Mouse (Mus musculus): ENCODE data around the gene Tmpo. TPM values are rescaled to one million over a fixed set of nuclear protein-coding genes. Genes with fewer than 3 reads are reported as not detected.

Gene Tmpo
- polyA plus RNA-seq, 1 experiment from 2014 or later: 320 TPM

DNA sequence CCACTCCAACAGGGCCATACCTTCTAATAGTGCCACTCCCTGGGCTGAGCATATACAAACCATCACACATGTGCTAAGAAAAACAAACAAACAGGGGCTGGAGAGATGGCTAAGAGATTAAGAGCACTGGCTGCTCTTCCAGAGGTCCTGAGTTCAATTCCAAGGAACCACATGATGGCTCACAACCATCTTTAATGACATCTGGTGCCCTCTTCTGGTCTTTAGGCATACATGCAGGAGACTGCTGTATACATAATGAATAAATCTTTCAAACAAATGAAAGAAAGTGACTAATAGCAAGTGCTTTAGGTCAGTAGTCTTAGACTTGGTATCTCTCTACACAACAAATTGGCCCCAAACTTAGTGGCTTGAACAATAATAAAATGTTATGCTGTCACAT, 26.2 kb upstream of the Tmpo start:
- no peak overlapping the region for H3K27ac ChIP-seq (ENCODE audit: low read depth, low read length)
- ATAC-seq (ENCODE audit: low FRiP score): no peak
- H3K36me3 ChIP-seq (ENCODE audit: control insufficient read depth, insufficient read depth, low read length): no peaks in the 10 kb centered on the region
- H3K4me1 ChIP-seq (replicated peaks; ENCODE audit: control insufficient read depth, insufficient read depth, low read length): no peaks in the 10 kb centered on the region
- no peaks in the 10 kb centered on the region for H3K9me3 ChIP-seq (ENCODE audit: control insufficient read depth, low read length)
- DNase-seq (ENCODE audit: low spot score): no peak
- no peak overlapping the region for H3K4me2 ChIP-seq (replicated peaks; ENCODE audit: low read depth, low read length)
- H3K27me3 ChIP-seq (ENCODE audit: control insufficient read depth, insufficient read depth, low read length): no peaks in the 10 kb centered on the region
- H3K4me3 ChIP-seq (ENCODE audit: low read depth, low read length): no peak overlapping the region
- no peak overlapping the region for H3K9ac ChIP-seq (ENCODE audit: low read depth, low read length)

DNA sequence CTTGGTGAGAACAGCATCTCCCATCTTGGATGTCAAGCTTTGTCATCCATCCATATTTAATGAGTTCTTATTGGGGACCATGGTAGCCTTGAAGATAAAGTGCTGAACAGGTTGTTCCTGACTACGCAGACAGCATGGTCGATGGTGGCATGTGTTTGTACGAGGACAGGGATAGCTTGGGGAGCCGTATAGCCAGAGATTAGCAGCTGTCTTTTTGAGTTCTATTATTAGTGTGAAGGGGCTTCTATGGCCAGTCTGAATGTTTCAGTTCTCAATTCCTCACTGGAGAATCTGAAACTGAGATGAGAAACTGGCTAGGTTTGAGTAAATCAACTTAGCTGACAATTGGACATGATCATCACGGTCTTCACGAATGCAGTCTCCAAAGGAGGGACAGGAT, 24.5 kb upstream of the Tmpo start:
- Histone ChIP-seq H3K4me2 (replicated peaks; ENCODE audit: low read depth, low read length) (no peak overlapping the region), H3K9me3 (ENCODE audit: control insufficient read depth, low read length) (no peaks in the 10 kb centered on the region), H3K4me3 (ENCODE audit: low read depth, low read length) (no peak overlapping the region), H3K9ac (ENCODE audit: low read depth, low read length) (no peak overlapping the region), H3K36me3 (ENCODE audit: control insufficient read depth, insufficient read depth, low read length) (no peaks in the 10 kb centered on the region), H3K27me3 (ENCODE audit: control insufficient read depth, insufficient read depth, low read length) (no peaks in the 10 kb centered on the region), H3K4me1 (replicated peaks; ENCODE audit: control insufficient read depth, insufficient read depth, low read length) (no peaks in the 10 kb centered on the region), H3K27ac (ENCODE audit: low read depth, low read length) (no peak overlapping the region)
- 95% methylated on average over 6 of the region's 6 CpGs for WGBS
- no peak for ATAC-seq (ENCODE audit: low FRiP score)
- DNase-seq (ENCODE audit: low spot score): no peak

DNA sequence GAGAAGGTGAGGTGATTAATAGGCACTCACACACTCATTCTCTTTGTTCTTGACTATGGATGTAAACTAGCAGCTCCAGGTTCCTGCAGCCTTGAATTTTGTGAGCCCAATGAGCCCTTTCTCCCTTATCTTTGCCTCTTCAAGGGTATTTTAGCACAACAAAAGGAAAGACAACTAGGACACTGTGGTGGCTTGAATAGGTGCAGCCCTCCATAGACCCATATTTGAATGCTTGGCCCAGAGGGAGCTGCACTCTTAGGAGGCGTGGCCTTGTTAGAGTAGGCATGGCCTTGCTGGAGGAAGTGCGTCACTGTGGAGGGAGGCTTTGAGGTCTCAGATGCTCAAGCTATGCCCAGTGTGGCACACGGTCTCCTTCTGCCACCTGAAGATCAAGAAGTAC, 19.5 kb upstream of the Tmpo start:
- no peak overlapping the region for H3K9ac ChIP-seq (ENCODE audit: low read depth, low read length)
- no peak for ATAC-seq (ENCODE audit: low FRiP score)
- WGBS: 91% methylated on average over 3 of the region's 3 CpGs
- no peak overlapping the region for H3K27ac ChIP-seq (ENCODE audit: low read depth, low read length)
- H3K27me3 ChIP-seq (ENCODE audit: control insufficient read depth, insufficient read depth, low read length): no peaks in the 10 kb centered on the region
- DNase-seq (ENCODE audit: low spot score): no peak
- no peaks in the 10 kb centered on the region for H3K9me3 ChIP-seq (ENCODE audit: control insufficient read depth, low read length)
- H3K4me3 ChIP-seq (ENCODE audit: low read depth, low read length): no peak overlapping the region
- H3K36me3 ChIP-seq (ENCODE audit: control insufficient read depth, insufficient read depth, low read length): no peaks in the 10 kb centered on the region
- no peak overlapping the region for H3K4me2 ChIP-seq (replicated peaks; ENCODE audit: low read depth, low read length)
- H3K4me1 ChIP-seq (replicated peaks; ENCODE audit: control insufficient read depth, insufficient read depth, low read length): no peaks in the 10 kb centered on the region

DNA sequence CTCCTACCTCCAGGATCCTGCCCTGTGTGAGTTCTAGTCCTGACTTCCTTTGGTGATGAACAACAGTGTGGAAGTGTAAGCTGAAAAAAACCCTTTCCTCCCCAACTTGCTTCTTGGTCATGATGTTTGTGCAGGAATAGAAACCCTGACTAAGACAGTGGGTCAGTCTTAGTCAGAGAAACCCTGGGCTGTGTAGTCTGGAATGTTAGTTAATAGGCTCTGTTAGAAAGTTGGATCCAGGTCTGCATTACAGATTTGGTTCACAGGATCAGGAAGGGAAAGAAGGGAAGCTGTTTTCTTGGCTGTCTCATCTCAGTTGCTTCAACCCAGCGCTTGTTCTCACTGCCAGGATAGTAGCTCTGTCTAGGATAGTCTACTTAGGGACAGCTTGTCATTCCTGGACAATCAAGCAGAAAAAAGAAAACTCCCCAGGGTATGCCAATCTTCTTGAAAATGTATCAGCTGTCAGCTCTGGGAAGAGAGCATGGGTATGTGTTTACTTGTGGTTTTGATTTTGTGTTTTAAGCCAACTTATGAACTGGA, 18.2 kb upstream of the Tmpo start:
- DNase-seq (ENCODE audit: low spot score): no peak
- no peaks in the 10 kb centered on the region for H3K27me3 ChIP-seq (ENCODE audit: control insufficient read depth, insufficient read depth, low read length)
- H3K4me3 ChIP-seq (ENCODE audit: low read depth, low read length): no peak overlapping the region
- no peak overlapping the region for H3K4me2 ChIP-seq (replicated peaks; ENCODE audit: low read depth, low read length)
- no peaks in the 10 kb centered on the region for H3K9me3 ChIP-seq (ENCODE audit: control insufficient read depth, low read length)
- H3K4me1 ChIP-seq (replicated peaks; ENCODE audit: control insufficient read depth, insufficient read depth, low read length): no peaks in the 10 kb centered on the region
- 83% methylated on average over 1 of the region's 1 CpGs for WGBS
- no peak overlapping the region for H3K9ac ChIP-seq (ENCODE audit: low read depth, low read length)
- H3K27ac ChIP-seq (ENCODE audit: low read depth, low read length): no peak overlapping the region
- H3K36me3 ChIP-seq (ENCODE audit: control insufficient read depth, insufficient read depth, low read length): no peaks in the 10 kb centered on the region
- ATAC-seq (ENCODE audit: low FRiP score): no peak

DNA sequence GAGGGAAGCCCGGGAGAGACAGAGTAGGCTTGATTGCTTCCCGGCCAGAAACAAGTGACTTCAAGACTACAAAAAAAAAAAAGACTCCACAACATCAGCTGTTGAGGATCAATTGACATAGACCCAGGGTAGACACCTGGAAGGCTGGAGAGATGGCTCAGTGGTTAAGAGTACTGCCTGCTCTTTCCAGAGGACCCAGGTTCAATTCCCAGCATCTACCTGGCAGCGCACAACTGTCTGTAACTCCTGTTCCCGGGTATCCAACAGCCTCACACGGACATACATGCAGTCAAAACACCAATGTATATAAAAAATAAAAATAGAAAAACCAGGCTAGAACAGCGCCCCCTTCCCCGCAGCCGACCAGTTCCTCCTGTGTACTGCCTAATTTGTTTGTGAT, 16.6 kb upstream of the Tmpo start:
- no peak overlapping the region for H3K9ac ChIP-seq (ENCODE audit: low read depth, low read length)
- H3K4me2 ChIP-seq (replicated peaks; ENCODE audit: low read depth, low read length): no peak overlapping the region
- no peaks in the 10 kb centered on the region for H3K36me3 ChIP-seq (ENCODE audit: control insufficient read depth, insufficient read depth, low read length)
- DNase-seq (ENCODE audit: low spot score) (no peak), ATAC-seq (ENCODE audit: low FRiP score) (no peak)
- H3K9me3 ChIP-seq (ENCODE audit: control insufficient read depth, low read length): no peaks in the 10 kb centered on the region
- 91% methylated on average over 8 of the region's 8 CpGs for WGBS
- H3K4me3 ChIP-seq (ENCODE audit: low read depth, low read length): no peak overlapping the region
- no peaks in the 10 kb centered on the region for H3K27me3 ChIP-seq (ENCODE audit: control insufficient read depth, insufficient read depth, low read length)
- H3K27ac ChIP-seq (ENCODE audit: low read depth, low read length): no peak overlapping the region
- no peaks in the 10 kb centered on the region for H3K4me1 ChIP-seq (replicated peaks; ENCODE audit: control insufficient read depth, insufficient read depth, low read length)

DNA sequence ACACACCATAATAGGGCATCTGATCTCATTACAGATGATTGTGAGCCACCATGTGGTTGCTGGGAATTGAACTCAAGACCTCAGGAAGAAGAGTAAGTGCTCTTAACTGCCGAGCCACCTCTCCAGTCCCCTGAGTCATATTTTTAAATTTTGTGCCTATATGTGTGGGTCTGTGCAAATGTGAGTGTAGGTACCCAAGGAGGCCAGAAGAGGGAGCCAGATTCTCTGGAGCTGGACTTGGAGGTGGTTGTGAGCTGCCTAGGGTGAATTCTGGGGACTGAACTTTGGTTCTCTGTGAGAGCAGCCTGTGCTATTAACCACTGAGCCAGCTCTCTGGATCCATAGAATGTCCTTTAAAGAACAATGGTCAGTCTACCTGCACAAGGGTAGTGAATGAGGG, 15.7 kb upstream of the Tmpo start:
- Histone ChIP-seq H3K4me1 (replicated peaks; ENCODE audit: control insufficient read depth, insufficient read depth, low read length) (no peaks in the 10 kb centered on the region), H3K4me2 (replicated peaks; ENCODE audit: low read depth, low read length) (no peak overlapping the region), H3K9me3 (ENCODE audit: control insufficient read depth, low read length) (no peaks in the 10 kb centered on the region), H3K27me3 (ENCODE audit: control insufficient read depth, insufficient read depth, low read length) (no peaks in the 10 kb centered on the region), H3K9ac (ENCODE audit: low read depth, low read length) (no peak overlapping the region), H3K27ac (ENCODE audit: low read depth, low read length) (no peak overlapping the region), H3K4me3 (ENCODE audit: low read depth, low read length) (no peak overlapping the region), H3K36me3 (ENCODE audit: control insufficient read depth, insufficient read depth, low read length) (no peaks in the 10 kb centered on the region)
- 93% methylated on average over 1 of the region's 1 CpGs for WGBS
- no peak for DNase-seq (ENCODE audit: low spot score)
- ATAC-seq (ENCODE audit: low FRiP score): no peak

DNA sequence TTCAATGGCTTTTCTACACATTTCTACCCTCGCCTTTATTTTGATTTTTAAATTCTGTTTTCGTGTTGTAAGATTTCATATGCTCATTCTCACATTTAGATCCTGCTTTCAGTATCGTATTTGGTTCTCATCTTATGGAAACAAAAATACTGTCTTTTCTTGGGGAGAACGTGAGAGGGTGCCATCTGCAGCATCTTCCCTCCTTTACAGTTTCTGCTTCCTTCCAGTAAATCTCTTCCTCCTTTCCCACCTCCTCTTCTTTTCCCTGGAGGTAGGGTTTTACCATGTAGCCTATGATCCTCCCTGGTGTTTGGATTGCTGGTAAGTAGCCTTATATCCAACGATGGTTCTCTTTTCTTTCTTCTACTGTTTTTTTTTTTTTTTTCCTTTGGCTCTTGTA, 14.6 kb upstream of the Tmpo start:
- H3K9me3 ChIP-seq (ENCODE audit: control insufficient read depth, low read length): no peaks in the 10 kb centered on the region
- H3K4me1 ChIP-seq (replicated peaks; ENCODE audit: control insufficient read depth, insufficient read depth, low read length): no peaks in the 10 kb centered on the region
- H3K4me3 ChIP-seq (ENCODE audit: low read depth, low read length): no peak overlapping the region
- DNase-seq (ENCODE audit: low spot score): no peak
- H3K27me3 ChIP-seq (ENCODE audit: control insufficient read depth, insufficient read depth, low read length): no peaks in the 10 kb centered on the region
- H3K27ac ChIP-seq (ENCODE audit: low read depth, low read length): no peak overlapping the region
- ATAC-seq (ENCODE audit: low FRiP score): no peak
- WGBS: 88% methylated on average over 5 of the region's 5 CpGs
- no peak overlapping the region for H3K4me2 ChIP-seq (replicated peaks; ENCODE audit: low read depth, low read length)
- no peak overlapping the region for H3K9ac ChIP-seq (ENCODE audit: low read depth, low read length)
- H3K36me3 ChIP-seq (ENCODE audit: control insufficient read depth, insufficient read depth, low read length): no peaks in the 10 kb centered on the region

DNA sequence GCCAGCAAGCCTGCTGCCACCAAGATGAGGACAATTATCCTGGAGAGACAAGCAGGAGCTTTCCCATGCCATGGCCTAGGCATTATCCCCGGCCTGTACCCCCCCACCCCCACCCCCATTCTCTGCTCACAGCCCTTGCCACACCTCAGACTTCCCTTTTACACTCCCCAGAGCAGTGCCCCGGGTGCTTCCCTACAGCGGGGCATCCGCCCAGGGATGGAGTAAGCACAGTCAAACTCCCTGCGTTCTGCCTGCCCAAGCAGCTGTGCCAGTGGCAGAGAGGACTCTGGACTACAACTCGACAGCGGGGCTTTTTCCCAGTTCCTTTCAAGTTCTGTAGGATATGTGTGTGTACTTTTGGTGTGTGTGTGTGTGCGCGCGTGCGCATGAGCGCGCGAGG, 14.0 kb upstream of the Tmpo start:
- no peak overlapping the region for H3K4me3 ChIP-seq (ENCODE audit: low read depth, low read length)
- no peak overlapping the region for H3K27ac ChIP-seq (ENCODE audit: low read depth, low read length)
- DNase-seq (ENCODE audit: low spot score) (no peak), ATAC-seq (ENCODE audit: low FRiP score) (no peak)
- WGBS: 91% methylated on average over 14 of the region's 14 CpGs
- H3K9me3 ChIP-seq (ENCODE audit: control insufficient read depth, low read length): no peaks in the 10 kb centered on the region
- H3K4me2 ChIP-seq (replicated peaks; ENCODE audit: low read depth, low read length): no peak overlapping the region
- no peaks in the 10 kb centered on the region for H3K36me3 ChIP-seq (ENCODE audit: control insufficient read depth, insufficient read depth, low read length)
- no peak overlapping the region for H3K9ac ChIP-seq (ENCODE audit: low read depth, low read length)
- no peaks in the 10 kb centered on the region for H3K27me3 ChIP-seq (ENCODE audit: control insufficient read depth, insufficient read depth, low read length)
- H3K4me1 ChIP-seq (replicated peaks; ENCODE audit: control insufficient read depth, insufficient read depth, low read length): no peaks in the 10 kb centered on the region

DNA sequence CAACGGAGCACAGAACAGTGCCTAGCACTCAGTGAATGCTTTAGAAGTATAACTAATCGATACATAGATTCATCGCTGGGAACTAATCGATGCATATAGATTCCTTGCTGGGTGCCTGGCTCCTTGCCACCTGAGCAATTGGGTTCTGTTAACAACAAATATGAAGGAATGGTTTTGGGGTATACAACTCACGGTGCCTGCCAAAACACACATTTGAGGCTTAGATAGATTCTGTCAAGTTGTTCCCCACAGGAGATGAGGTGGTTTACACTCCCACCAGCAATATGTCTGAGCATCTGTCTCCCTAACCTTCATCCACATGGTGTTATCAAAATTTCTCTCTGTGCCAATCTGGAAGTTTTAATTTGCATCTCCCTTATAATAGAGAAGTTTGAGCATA, 10.7 kb upstream of the Tmpo start:
- WGBS: 92% methylated on average over 5 of the region's 5 CpGs
- Histone ChIP-seq H3K4me2 (replicated peaks; ENCODE audit: low read depth, low read length) (no peak overlapping the region), H3K9me3 (ENCODE audit: control insufficient read depth, low read length) (no peaks in the 10 kb centered on the region), H3K9ac (ENCODE audit: low read depth, low read length) (no peak overlapping the region), H3K4me1 (replicated peaks; ENCODE audit: control insufficient read depth, insufficient read depth, low read length) (no peaks in the 10 kb centered on the region), H3K27me3 (ENCODE audit: control insufficient read depth, insufficient read depth, low read length) (no peaks in the 10 kb centered on the region), H3K4me3 (ENCODE audit: low read depth, low read length) (no peak overlapping the region), H3K27ac (ENCODE audit: low read depth, low read length) (no peak overlapping the region), H3K36me3 (ENCODE audit: control insufficient read depth, insufficient read depth, low read length) (no peaks in the 10 kb centered on the region)
- ATAC-seq (ENCODE audit: low FRiP score) (no peak), DNase-seq (ENCODE audit: low spot score) (no peak)

All from hindbrain, embryonic 11.5 days (tissue).